Mouse (Mus musculus) retina, adult 2 months (tissue): ENCODE measurements around the gene Bcl11a.

Source experiments
- DNase-seq: peaks from one replicate; pipeline ENCODE4 v3.0.0-alpha.2; 2012; ENCODE audit warnings: low read depth, low spot score

The Bcl11a gene

DNA sequence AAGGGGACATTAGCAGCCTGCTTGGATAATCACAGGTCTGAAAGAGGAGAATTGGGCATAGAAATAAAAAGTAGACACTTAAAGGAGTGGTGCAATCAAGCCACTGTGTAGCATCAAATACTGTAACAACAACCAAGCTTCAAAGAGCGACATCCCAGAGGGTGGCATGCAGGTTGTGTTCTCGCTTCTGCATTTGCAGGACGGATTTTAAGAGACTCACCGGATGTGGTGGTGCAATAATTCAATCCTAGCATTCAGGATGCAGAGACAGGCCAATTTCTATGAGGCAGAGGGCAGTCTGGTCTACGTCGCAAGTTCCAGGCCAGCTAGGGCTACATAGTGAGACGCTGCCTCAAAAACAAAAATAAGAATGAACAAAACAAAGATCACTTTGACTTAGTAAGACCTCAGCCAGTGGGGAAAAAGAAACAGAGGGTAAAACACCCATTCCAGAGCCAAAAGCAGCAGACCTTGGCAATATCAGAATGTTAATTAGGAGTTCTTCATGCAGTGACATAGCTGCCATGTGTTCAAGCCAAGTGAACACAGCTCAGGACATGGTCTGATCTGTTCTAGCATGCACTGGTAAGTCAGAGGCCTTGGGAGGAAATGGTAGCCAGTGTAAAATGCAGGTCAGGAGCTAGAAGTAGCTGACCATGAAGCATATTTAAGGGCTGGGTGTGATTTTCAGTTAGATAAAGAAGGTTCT is 74.4 kb downstream of the Bcl11a start:
- no peak for DNase-seq

DNA sequence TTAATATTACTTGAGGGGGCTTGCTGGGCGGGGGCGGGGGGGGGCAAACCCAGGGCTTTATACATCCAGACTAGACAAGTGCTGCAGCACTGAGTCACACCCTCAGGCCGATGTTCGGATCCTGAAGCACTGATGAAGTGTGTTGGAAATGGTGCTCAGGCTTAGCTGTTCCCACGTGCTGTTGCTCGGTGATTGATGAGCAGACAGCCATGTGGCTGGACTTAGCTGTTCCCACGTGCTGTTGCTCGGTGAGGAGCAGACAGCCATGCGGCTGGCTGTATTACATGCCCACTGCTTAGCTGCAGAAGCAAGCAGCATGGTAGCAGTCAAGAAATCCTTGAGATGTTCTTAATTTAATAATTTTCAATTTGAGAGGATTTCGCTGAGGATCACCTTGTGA is 75.2 kb downstream of the Bcl11a start:
- no peak for DNase-seq

DNA sequence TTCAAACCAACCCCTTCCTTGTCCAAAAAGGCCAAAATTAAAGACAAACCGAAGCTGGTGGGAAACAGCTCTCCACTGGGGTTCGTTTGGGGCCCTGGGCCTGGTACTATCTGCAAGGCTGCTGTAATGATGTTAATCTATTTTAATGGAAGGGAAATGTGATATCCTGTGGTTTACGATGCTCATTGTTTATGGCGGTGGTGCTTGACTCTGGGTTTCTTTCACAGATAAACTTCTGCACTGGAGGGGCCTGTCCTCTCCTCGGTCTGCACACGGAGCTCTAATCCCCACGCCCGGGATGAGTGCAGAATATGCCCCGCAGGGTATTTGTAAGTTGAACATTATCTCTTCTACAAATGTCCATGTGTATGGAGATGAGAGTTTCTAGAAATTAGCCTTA is 80.2 kb downstream of the Bcl11a start:
- DNase-seq: no peak

DNA sequence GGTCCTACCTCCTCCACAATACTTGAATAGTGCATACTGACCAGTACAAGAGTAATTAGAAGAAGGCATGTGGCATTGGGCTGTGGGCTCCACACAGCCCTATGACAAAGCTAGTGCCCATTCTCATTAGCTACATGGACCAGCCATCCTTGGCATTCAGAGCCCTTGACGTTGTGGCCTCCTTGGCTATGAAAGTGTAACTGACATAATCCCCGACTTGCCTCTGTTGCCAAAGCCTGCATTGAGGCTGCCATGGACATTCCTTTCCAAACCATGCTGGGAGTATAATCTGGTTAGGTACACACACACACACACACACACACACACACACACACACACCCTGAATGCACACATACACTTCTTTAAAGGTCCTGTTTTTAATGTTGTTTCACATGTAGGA is 81.8 kb downstream of the Bcl11a start:
- no peak for DNase-seq

DNA sequence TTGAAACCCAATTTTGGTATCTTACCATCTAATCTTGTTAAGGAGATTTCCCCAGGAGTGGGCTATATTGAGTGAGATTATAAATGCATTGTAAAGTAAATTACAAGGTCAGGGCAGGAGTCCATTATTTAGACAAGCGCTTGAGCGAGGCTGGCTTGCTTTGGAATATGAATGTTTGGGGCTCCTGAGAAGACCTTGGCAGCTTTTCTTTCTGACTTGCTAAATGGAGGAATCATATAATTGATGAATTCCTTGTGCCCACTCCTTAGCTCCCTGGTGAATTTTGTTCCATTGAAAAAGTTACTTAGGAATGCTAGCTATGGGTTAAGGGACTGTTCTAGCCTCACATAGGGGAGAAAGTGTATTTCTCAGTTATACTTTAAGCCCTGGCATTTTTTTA is 83.6 kb downstream of the Bcl11a start:
- DNase-seq: no peak

DNA sequence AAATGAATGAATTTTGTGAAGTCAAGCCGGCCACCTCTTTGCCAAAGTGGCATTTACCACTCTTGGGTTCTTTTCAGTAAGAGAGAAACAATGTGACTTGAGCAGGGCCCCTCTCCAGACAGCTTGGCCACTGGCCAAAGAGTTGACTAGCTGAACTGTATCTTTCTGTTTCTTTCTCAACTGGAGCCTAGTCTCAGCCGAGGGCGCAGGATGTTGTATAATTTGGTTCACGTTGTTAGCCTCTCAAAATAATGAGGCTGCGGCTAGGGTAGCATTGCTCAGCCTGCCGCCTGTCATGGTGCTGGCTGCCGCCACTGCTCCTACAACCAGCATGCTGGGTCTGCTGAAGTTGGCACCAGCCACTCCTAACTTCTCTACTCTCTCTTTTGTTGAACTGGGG is 84.2 kb downstream of the Bcl11a start:
- DNase-seq: no peak

DNA sequence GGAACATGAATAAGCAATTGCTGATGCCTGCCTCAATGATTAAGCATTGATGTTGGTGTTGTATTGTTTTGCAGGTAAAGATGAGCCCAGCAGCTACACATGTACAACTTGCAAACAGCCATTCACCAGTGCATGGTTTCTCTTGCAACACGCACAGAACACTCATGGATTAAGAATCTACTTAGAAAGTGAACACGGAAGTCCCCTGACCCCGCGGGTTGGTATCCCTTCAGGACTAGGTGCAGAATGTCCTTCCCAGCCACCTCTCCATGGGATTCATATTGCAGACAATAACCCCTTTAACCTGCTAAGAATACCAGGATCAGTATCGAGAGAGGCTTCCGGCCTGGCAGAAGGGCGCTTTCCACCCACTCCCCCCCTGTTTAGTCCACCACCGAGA is 85.2 kb downstream of the Bcl11a start:
- no peak for DNase-seq

DNA sequence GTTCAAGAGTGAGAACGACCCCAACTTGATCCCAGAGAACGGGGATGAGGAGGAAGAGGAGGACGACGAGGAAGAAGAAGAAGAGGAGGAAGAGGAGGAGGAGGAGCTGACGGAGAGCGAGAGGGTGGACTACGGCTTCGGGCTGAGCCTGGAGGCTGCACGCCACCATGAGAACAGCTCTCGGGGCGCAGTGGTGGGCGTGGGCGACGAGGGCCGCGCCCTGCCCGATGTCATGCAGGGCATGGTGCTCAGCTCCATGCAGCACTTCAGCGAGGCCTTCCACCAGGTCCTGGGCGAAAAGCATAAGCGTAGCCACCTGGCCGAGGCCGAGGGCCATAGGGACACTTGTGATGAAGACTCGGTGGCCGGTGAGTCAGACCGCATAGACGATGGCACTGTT is 86.2 kb downstream of the Bcl11a start:
- no peak for DNase-seq

DNA sequence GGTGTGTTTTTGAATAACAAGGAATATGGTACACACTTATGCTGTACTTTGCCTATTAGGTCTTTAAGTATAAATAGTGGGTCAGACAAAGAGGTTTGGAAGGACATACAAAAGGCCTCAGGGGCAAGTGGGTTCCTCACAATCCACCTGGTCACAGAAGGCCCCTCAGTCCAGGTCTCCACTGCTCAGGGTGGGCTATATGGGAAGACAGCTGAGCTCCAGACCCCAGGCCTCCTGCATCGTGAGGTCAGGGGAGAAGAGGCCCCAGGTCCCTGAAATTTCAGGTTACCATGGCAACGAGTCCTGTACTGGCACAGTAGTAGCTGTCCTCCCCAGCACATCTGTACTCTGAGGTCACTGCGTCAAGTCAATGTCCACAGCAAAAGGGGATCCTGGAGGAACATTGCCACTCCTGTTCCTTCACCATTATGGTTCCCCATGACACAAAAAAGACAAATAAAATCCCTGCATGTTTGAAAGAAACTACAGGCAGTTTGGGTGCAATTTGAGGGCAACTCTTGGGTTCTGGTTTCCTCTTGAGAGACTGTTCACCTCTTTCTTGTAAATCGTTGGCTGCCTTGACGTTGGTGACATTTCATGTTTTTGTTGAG is 93.9 kb downstream of the Bcl11a start:
- no peak for DNase-seq

DNA sequence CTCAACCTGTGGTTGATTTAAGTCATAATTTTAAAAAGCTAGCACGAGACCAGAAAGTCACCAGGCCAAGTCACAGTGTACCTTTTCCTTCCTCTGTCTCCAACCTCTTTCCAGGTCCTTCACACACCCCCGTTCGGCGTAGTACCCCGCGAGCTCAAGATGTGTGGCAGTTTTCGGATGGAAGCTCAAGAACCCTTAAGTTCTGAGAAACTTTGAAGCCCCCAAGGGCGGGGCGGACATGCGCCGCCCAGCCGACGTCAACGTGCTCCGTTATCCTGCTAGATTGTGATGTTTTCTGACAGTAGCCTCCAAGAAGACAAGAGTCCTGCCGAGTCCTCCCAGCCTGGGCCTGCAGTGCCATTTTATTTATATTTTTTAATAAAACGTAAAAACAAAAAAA is 94.7 kb downstream of the Bcl11a start:
- no peak for DNase-seq

DNA sequence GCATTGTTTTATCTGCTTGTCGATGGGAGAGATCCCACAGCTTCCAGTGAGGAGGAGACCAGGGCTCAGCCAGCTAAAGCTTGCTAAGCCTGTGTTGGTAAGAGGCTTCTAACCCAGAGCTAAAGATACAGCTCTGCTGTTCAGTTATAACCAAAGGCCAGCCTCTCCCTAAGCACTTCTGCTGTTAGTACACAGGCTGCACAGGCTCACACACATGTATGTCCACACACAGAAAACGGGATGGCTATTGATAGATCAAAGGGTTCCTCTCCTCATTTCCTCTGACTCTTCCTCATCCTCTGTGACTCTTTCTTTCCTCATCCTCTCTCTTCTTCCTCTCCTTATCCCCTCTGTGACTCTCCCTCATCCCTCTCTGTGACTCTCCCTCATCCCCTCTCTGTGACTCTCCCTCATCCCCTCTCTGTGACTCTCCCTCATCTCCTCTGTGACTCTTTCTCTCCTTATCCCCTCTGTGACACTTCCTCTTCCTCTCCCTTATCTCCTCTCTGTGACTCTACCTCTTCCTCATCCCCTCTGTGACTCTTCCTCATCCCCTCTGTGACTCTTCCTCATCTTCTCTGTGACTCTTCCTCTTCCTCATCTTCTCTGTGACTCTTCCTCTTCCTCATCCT is 96.4 kb downstream of the Bcl11a start:
- DNase-seq: no peak

DNA sequence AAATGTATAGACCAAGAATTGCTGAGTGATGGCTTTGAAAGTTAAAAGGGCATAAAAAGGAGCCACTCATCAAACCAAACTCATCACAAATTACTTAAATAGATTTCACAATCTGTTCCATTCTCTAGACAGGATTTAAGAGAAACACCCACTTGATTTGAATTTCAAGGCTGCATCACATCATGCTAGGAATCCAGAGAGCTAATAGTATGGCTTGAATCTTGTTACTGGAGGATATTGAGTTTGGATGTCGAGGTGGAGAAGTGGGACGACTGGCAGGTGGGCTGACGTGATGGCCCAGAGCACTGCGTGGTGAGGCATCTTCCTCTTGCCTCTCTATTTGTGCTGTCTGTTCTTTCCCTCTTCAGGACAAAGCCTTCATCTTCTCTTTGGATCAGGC is 99.6 kb downstream of the Bcl11a start:
- no peak for DNase-seq

DNA sequence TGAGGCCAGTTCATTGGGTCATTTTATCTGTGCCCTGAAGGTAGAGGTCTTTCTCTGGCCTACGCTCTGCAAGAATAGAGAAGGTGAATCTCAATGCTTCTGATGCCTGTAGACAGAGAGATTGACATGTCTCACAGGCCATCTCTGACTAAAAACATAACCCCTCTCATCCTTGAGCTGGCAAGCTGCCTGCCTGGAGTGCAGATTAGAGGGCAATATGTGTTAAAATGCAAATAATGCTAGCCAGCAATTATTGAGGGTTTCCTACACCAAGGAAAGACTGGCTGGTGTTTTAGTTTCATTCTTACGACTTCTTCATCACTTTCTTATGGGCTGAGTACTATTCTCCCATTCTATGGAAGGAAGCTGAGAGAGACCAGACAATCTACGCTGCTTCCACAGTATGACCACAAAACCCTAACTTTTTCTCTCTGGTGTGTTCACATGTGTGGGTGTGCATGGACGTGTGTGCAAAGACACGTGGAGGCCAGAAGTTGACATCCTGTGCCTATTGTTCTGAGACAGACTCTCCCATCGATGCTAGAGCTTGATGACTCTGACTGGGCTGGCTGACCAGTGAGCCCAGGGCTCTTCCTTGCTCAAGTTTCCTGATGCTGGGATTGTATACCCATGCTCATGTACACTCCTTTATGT is 101.1 kb downstream of the Bcl11a start:
- no peak for DNase-seq

DNA sequence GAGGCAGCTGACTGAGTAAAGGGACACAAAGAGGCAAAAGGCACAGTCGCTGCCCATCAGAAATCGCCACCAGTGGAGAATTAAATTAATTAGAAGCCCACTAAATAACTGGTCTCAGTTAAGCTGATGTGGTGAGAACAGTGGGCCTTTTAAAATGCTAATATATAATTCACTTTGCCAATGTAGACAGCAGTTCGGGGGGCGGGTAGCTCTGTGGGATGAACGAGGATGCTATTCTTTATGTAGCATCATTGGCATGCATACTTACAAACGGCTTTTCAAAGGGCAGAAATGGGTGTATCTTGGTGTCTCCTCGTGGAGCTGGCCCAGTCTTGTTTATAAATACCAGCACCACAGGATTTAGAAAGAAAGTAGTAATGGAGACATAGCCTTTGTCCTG is 102.2 kb downstream of the Bcl11a start:
- DNase-seq: no peak

DNA sequence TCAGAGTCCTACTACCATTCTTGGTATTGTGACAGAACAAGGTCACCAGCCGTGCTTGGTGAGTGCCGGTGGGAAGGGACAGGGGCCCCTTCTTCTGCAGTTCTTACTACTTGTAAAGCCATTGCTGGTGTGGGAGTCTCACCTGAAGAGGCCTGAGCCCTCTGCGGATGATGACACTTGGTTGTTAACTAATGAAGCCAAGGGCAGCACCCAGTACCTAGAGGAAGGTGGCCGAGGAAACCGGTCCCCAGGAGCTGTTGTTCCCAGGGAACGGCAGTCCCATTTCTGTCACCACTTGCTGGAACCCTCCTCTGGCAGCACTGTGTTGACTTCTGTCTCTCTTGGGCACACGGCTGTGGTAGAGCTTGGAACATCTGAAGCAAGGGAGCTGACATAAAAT is 105.6 kb downstream of the Bcl11a start:
- no peak for DNase-seq

DNA sequence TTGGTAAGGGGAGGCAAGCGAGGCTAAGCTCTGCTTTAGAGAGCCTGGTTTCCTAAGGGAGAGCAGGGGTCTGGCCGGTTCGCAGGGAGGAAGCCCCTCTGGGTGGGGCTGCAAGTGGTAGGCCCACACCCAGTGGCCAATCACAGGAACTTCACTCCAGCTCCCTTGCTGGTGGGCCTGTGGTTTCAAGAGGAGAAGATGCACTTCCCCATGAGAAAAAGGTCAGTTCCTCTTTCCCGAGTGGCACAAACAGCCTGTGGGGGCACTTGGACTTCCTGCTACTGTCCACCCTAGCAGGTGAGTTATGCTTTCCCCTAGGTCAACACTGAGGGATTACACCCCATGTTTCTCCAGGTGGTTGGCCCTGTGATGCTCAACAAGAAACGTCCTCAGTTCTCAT is 107.1 kb downstream of the Bcl11a start:
- DNase-seq: no peak

DNA sequence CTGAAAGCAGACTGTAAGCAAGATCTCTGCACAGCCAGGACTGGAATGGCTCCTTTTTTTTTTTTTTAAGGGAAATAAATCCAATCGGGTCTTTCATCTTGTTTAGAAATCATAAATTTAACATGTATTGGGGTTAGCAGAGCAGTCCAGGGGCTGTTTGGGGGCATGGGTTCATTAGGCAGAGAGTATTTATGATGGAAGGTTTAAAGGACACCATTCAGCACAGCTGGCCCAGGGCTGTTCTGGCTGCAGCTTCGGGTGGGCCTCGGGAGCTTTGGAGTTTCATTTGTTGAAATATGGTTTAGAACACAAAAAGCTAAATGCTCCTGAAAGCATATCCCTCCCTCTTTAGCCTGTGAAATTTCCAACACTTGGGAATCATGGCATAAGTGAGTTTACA is 112.6 kb downstream of the Bcl11a start:
- no peak for DNase-seq

DNA sequence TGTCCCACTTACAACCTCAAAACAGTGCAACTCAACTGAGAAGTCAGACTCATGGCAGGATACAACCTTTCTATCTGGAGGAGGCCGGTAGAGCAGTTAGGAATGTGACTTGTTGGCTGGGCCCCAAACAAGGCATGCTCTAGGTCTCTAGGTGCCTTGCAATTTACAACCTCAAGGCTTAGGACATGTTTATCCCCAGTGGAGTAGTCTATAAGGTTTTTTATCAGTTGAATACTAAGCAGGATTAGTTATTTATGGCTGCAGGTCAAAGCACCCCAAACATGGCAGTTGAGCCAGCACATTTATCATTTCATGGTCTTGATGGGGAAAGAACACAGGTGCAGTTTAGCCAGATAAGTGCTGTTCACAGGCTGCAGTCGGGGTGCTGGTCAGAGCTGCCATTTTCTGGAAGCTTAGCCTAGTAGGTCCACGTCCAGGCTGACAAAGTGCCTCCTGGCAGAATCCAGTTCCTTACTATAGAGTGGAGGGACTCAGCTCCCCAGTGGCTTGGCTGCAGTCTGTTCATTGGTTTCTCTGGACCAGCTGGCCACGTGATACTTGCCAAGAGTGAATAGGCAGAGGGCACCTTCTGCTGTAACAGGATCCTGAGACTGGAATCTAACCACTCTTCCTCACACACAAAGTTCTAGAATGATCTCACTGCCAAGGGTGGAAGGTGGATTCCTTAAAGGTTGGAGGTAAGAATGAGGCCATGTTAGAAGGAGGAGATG is 118.8 kb downstream of the Bcl11a start:
- no peak for DNase-seq

DNA sequence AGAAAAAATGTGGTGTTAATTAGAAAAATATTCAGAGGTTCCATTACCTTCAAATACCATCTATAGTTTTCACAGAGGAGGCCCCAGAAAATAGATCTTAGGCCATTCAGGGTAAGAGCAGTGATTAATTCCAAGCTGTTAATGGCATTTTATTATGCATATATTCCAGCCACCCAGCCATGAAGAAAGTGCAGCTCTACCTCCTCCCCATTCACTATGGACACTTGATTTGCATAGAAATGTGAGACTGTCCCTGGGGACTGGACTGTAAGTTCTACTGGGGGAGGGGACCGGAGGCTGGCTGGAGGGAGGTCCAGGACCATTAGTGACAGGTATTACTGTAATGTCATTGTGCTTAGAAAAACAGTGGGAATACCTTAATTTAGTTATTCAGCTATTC is 119.6 kb downstream of the Bcl11a start:
- DNase-seq: no peak

DNA sequence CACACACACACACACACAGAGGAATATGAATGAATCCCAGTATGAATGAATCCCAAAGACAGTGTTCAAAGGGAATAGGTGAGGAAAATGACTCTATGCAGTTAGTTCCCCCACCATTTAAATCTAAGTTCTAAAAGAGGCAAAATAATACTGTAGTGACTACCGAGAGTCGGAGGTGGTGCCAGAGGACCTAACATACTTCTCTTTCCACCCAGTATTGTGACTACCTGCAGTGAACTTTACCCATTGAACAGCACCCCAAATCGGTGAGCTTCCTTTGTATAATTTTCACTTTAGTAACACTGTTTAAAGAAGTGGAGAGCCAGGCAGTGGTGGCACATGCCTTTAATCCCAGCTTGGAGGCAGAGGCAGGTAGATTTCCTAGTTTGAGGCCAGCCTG is 121.7 kb downstream of the Bcl11a start:
- DNase-seq: no peak

DNA sequence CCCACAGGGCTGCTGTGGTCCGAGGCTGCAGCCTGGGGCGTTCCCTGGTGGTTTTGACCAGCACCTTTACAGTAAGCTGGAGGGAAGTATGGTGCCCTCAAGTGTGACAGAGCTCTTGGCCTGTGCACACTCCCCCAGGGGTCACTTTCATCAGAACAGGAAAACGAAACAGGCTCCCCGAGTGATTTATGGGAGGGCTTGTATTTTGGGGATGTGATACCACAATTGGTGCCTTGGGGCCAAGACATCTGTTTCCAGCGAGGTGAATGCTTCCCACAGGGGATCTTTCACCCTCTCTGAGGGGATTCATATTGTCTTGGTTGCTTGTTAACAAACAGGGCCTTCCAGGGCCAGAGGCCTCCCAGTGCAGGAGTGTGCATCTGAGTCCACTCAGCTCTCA is 122.5 kb downstream of the Bcl11a start:
- no peak for DNase-seq

DNA sequence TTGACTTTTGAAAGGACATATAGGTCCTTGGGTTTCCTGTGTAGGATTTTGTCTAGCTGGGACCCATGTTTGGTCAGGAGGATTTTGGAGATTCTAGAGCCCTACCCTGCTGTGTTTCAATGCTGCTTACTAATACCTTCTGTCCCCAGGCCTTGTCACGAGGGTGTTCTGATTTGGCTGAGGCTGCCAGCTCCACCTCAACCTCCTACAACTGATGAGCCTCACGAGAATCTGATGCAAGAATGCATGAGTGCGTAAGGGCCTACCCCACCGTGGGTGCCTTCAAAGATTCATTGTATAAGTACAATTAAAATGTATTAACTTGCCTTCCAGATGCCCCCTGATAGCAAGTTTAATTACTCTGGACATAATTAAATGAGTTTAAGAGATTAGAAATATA is 123.4 kb downstream of the Bcl11a start:
- DNase-seq: no peak
